Mouse (Mus musculus): Measurements from ENCODE around the gene Numa1. TPM values are rescaled to one million over a fixed set of nuclear protein-coding genes. Genes with fewer than 3 reads are reported as not detected.

The Numa1 gene
- polyA plus RNA-seq, 1 experiment, result 71.8 TPM

DNA sequence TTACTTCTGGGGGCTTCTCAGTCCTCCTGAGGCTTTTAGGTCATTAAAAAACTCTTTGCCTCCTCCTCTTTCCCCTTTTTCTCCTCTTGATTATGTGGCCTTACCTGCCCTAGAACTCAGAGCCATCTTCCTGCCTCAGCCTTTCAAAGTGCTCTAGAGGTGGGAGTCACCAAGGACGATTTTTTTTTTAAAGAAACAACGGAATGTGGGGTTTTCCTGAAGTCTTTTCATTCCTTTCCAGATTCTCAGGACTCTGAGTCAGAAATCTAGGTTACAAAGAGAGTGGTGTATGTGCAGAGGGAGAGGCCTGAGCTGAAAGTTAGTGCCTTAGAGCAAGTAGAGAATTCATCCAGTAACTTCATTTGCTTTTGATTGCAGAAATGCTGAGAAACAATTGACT is 37.8 kb downstream of the Numa1 start:
- TF ChIP-seq CTCF (conservative IDR thresholded peaks at IDR 0.05; ENCODE audit: insufficient read depth, insufficient read length, low read depth, low read length) (no peak), POLR2A (IDR thresholded peaks at IDR 0.05; ENCODE audit: low read depth, low read length) (no peak)
- 17% methylated on average over 2 of the region's 2 CpGs for WGBS
- Histone ChIP-seq H3K4me3 (ENCODE audit: insufficient read depth, low read depth, low read length) (peak overlapping the region; percentile 80), H3K4me1 (ENCODE audit: control insufficient read depth, insufficient read depth, low read length) (peaks cover 32% of the 10 kb centered on the region), H3K27me3 (replicated peaks; ENCODE audit: control insufficient read depth, insufficient read depth, low read length) (no peaks in the 10 kb centered on the region), H3K27ac (ENCODE audit: insufficient read depth, low read depth, low read length) (peak overlapping the region; percentile 96), H3K36me3 (ENCODE audit: control insufficient read depth, insufficient read depth, low read length) (no peaks in the 10 kb centered on the region)
- no peak for DNase-seq

DNA sequence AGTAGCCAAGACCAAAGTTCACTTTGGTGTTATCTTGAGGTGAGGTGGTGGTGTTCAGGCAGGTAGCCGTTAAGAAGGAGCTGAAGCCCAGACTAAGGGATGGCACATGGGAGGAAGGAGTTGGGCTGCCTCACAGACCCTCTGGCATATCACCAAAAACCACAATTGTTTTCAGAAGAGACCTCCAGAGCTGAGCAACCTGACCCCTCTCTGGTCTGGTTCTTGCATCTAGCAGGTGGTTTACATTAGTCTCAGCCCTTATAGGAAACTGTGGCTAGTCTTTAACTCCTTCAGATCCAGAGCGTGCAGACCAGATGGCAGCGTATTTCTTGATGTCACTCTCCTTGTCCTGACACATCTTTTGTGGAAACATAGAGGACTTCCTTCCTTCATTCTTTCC is 39.8 kb downstream of the Numa1 start:
- peaks cover 31% of the 10 kb centered on the region for H3K4me1 ChIP-seq (ENCODE audit: control insufficient read depth, insufficient read depth, low read length)
- TF ChIP-seq CTCF (conservative IDR thresholded peaks at IDR 0.05; ENCODE audit: insufficient read depth, insufficient read length, low read depth, low read length) (no peak), POLR2A (IDR thresholded peaks at IDR 0.05; ENCODE audit: low read depth, low read length) (no peak)
- H3K27ac ChIP-seq (ENCODE audit: insufficient read depth, low read depth, low read length), result no peak overlapping the region
- DNase-seq, result no peak
- no peak overlapping the region for H3K4me3 ChIP-seq (ENCODE audit: insufficient read depth, low read depth, low read length)
- no peaks in the 10 kb centered on the region for H3K27me3 ChIP-seq (replicated peaks; ENCODE audit: control insufficient read depth, insufficient read depth, low read length)
- WGBS, result 63% methylated on average over 3 of the region's 3 CpGs
- peaks cover 2% of the 10 kb centered on the region; the same call in 1 of the 2 replicates for H3K36me3 ChIP-seq (ENCODE audit: control insufficient read depth, insufficient read depth, low read length)

DNA sequence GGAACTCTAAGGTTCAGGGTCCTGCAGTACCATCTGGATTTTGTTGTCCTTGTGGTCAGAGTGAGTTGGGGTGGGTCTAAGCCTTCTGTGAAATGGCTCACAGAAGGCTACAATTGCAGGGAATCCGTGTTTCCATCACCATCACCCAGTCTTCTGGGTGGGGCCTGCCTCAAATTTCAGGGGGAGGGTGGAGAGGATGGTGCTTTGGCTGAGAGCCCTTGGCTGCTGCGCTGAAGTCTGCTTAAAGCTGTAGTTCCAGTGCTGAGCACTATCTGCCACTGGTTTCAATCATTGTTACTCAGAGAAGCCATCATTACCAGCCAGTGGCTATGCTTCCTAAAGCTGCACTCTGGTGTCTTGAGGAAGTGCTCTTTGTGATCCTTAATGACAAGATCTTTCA is 40.6 kb downstream of the Numa1 start:
- Histone ChIP-seq H3K27me3 (replicated peaks; ENCODE audit: control insufficient read depth, insufficient read depth, low read length) (no peaks in the 10 kb centered on the region), H3K4me1 (ENCODE audit: control insufficient read depth, insufficient read depth, low read length) (peaks cover 28% of the 10 kb centered on the region), H3K36me3 (ENCODE audit: control insufficient read depth, insufficient read depth, low read length) (peaks cover 2% of the 10 kb centered on the region; the same call in 1 of the 2 replicates), H3K27ac (ENCODE audit: insufficient read depth, low read depth, low read length) (no peak overlapping the region), H3K4me3 (ENCODE audit: insufficient read depth, low read depth, low read length) (no peak overlapping the region)
- no peak for TF ChIP-seq CTCF (conservative IDR thresholded peaks at IDR 0.05; ENCODE audit: insufficient read depth, insufficient read length, low read depth, low read length)
- TF ChIP-seq POLR2A (IDR thresholded peaks at IDR 0.05; ENCODE audit: low read depth, low read length), result no peak
- DNase-seq, result peak; percentile 29
- WGBS, result 18% methylated on average over 2 of the region's 2 CpGs

DNA sequence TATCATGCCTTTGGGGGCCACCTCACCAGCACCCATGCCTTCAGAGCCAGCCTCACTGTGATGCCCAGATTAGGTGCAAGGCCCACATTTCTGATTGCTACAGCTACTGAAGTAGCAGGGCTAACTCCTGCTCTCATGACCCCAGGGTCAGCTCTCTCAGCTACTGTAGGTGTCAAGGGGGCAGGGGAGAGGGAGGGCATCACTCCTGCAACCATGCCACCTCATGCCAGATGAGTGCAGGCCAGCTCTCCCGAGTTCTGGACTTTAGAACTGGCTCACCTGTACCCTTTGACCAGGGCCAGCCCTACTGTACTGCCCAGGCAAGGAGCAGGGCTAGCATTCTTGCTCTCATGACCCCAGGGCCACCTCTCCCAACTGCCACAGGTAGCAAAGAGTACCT is 48.8 kb downstream of the Numa1 start:
- WGBS, result 38% methylated on average over 1 of the region's 1 CpGs
- Histone ChIP-seq H3K4me1 (ENCODE audit: control insufficient read depth, insufficient read depth, low read length) (peaks cover 6% of the 10 kb centered on the region; the same call in 1 of the 2 replicates), H3K4me3 (ENCODE audit: insufficient read depth, low read depth, low read length) (no peak overlapping the region), H3K36me3 (ENCODE audit: control insufficient read depth, insufficient read depth, low read length) (peaks cover under 1% of the 10 kb centered on the region; the same call in 1 of the 2 replicates), H3K27ac (ENCODE audit: insufficient read depth, low read depth, low read length) (no peak overlapping the region), H3K27me3 (replicated peaks; ENCODE audit: control insufficient read depth, insufficient read depth, low read length) (no peaks in the 10 kb centered on the region)
- DNase-seq, result peak; percentile 85
- TF ChIP-seq CTCF (conservative IDR thresholded peaks at IDR 0.05; ENCODE audit: insufficient read depth, insufficient read length, low read depth, low read length) (no peak), POLR2A (IDR thresholded peaks at IDR 0.05; ENCODE audit: low read depth, low read length) (no peak)

- TF ChIP-seq CTCF (conservative IDR thresholded peaks at IDR 0.05; ENCODE audit: insufficient read depth, insufficient read length, low read depth, low read length) (no peak), POLR2A (IDR thresholded peaks at IDR 0.05; ENCODE audit: low read depth, low read length) (no peak)
- peaks cover 4% of the 10 kb centered on the region for H3K36me3 ChIP-seq (ENCODE audit: control insufficient read depth, insufficient read depth, low read length)
- 43% methylated on average over 3 of the region's 3 CpGs for WGBS
- no peak overlapping the region for H3K4me3 ChIP-seq (ENCODE audit: insufficient read depth, low read depth, low read length)
- no peak overlapping the region for H3K27ac ChIP-seq (ENCODE audit: insufficient read depth, low read depth, low read length)
- peaks cover 6% of the 10 kb centered on the region; the same call in 1 of the 2 replicates for H3K4me1 ChIP-seq (ENCODE audit: control insufficient read depth, insufficient read depth, low read length)
- DNase-seq, result peak; percentile 61
- H3K27me3 ChIP-seq (replicated peaks; ENCODE audit: control insufficient read depth, insufficient read depth, low read length), result no peaks in the 10 kb centered on the region
Measured at GRCm38 (mm10) chr7:101985081-101985480, 51.2 kb downstream of the Numa1 start.

- WGBS, result 72% methylated on average over 3 of the region's 3 CpGs
Measured at GRCm38 (mm10) chr7:101994241-101994640, 60.3 kb downstream of the Numa1 start.

GRCm38 (mm10) chr7:101998194-101998927 is 64.5 kb downstream of the Numa1 start:
- TF ChIP-seq POLR2A (IDR thresholded peaks at IDR 0.05; ENCODE audit: low read depth, low read length) (no peak), CTCF (conservative IDR thresholded peaks at IDR 0.05; ENCODE audit: insufficient read depth, insufficient read length, low read depth, low read length) (peak; percentile 96; the same call in 1 of the 2 replicates)
- Histone ChIP-seq H3K4me1 (ENCODE audit: control insufficient read depth, insufficient read depth, low read length) (no peaks in the 10 kb centered on the region), H3K36me3 (ENCODE audit: control insufficient read depth, insufficient read depth, low read length) (peaks cover 18% of the 10 kb centered on the region), H3K4me3 (ENCODE audit: insufficient read depth, low read depth, low read length) (no peak overlapping the region), H3K27me3 (replicated peaks; ENCODE audit: control insufficient read depth, insufficient read depth, low read length) (no peaks in the 10 kb centered on the region), H3K27ac (ENCODE audit: insufficient read depth, low read depth, low read length) (no peak overlapping the region)
- WGBS, result 27% methylated on average over 14 of the region's 14 CpGs
- DNase-seq, result peak; percentile 89

More at GRCm38 (mm10) chr7:101994241-101994640, 60.3 kb downstream of the Numa1 start:
- no peak for DNase-seq
- TF ChIP-seq POLR2A (IDR thresholded peaks at IDR 0.05; ENCODE audit: low read depth, low read length) (no peak), CTCF (conservative IDR thresholded peaks at IDR 0.05; ENCODE audit: insufficient read depth, insufficient read length, low read depth, low read length) (no peak)
- Histone ChIP-seq H3K4me3 (ENCODE audit: insufficient read depth, low read depth, low read length) (no peak overlapping the region), H3K36me3 (ENCODE audit: control insufficient read depth, insufficient read depth, low read length) (peaks cover 14% of the 10 kb centered on the region), H3K27me3 (replicated peaks; ENCODE audit: control insufficient read depth, insufficient read depth, low read length) (no peaks in the 10 kb centered on the region), H3K4me1 (ENCODE audit: control insufficient read depth, insufficient read depth, low read length) (no peaks in the 10 kb centered on the region), H3K27ac (ENCODE audit: insufficient read depth, low read depth, low read length) (no peak overlapping the region)
